Mouse (Mus musculus) heart, postnatal 0 days (tissue): ENCODE measurements at regions not wholly inside any gene's neighbourhood (a gene's known extent, or its start where the extent isn't known, plus 50 kb on each side); places are given as distances from the start of the nearest gene placed in this dataset.

ENCODE experiments used
- CTCF ChIP-seq: IDR thresholded peaks from 2 replicates; pipeline ENCODE4 v1.5.1; 2016; ENCODE audit warnings: antibody characterized with exemption, control low read depth, low read depth
- EP300 ChIP-seq: IDR thresholded peaks from 2 replicates; pipeline ENCODE4 v1.6.1; 2016; ENCODE audit warnings: antibody characterized with exemption, low read depth

- TF ChIP-seq EP300 (no peak), CTCF (no peak)
These were observed 1291.5 kb downstream of the Diaph3 start for GRCm38 (mm10) chr14:85849490-85849889.
